Mouse (Mus musculus) cortical plate, adult 2 months (tissue): ENCODE data around the gene Add3.

Experiments
- CTCF ChIP-seq: fragments of 200-500 bp; IDR thresholded peaks from 2 replicates; pipeline ENCODE4 v1.5.1; 2011; ENCODE audit warnings: mild to moderate bottlenecking, control low read depth, low read length; ENCODE audit not compliant: insufficient read depth; ENCODE audit errors: extremely low read depth
- POLR2A ChIP-seq: fragments of 200-500 bp; IDR thresholded peaks from 2 replicates; pipeline ENCODE4 v1.6.1; 2011; ENCODE audit warnings: mild to moderate bottlenecking, low read length, control low read depth; ENCODE audit not compliant: insufficient read depth; ENCODE audit errors: extremely low read depth

DNA sequence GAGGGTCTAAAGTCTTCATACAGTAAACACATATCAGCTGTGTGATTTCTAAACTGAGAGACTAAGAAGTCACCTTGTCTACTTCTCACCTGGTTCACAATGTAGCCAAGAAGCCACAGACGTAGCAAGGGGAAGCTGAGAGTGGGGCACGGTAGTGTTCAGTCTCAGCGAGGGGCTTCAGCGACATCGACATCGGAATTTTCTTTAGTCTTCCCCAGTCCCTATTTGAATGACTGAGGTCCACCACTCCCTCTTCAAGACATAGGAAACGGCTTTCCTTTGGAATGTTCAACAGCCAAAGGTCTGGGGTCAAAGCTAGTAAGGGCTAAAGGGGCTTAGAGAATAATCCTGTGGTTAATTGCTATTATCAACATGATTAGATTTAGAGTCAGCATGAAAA, 121.8 kb downstream of the Add3 start:
- TF ChIP-seq CTCF (no peak), POLR2A (no peak)
